Mouse (Mus musculus): ENCODE results near the gene Gm4559.
"Not testable (repeated sequence)": the region's sequence is repeated elsewhere in the genome, so short reads cannot be mapped to it uniquely, and the experiment has no call there.

Gene Gm4559

DNA sequence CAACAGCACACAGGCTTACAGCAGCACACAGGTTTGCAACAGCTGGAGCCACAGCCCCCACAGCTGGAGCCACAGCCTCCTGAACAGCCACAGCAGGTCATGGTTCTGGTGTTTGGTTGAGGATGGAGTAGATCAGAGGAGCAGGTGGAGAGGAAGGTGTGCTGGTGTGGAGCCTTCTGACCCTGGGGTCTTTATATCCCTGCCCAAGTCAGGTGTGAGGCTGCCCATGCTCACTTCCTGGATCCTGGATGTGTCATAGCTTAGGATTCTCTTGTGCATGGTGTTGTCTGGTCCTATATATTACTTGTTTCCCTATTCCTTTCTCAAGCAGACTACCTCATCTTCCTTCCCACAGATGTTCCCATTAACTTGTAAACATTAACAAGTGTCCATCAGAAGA is at the start of gene Gm4559:
TSS of gene Gm4559 (minus strand) at position 101 of the 400 bp plus-strand sequence.
- DNase-seq: not testable (repeated sequence)

DNA sequence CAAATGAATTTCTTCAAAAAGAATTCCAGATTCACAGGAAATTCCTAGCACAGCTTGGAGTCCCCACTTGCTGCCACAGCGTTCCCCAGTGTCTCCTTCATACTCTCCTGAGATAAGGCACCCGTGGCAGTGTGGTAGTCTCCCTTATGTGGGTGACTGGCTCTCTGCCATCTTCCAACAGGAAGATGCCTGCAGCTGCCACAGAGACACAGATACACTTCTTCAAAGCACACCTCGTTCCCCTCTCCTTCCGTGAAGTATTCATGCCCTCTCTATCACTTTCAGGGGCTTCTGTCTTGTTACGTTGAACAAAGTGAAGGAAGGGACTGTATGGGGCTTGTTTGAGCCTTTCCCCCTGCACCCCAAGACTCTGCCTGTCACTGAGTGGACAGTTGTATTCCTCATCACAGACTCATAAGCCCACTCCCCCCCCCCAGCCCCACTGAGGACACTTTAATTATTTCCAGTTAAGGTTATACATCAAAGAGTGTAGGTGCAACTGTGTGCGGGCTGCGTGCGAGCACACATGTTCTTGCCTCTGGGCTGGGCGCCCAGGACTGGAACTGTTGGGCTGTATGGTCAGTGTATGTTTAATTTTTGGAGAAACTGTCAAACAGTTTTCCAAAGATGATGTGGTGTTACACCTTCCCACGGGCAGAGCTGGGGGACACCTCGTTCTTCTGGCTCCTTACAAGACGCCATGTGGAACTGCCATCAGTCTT is 49.4 kb upstream of the Gm4559 start:
- DNase-seq: no peak

DNA sequence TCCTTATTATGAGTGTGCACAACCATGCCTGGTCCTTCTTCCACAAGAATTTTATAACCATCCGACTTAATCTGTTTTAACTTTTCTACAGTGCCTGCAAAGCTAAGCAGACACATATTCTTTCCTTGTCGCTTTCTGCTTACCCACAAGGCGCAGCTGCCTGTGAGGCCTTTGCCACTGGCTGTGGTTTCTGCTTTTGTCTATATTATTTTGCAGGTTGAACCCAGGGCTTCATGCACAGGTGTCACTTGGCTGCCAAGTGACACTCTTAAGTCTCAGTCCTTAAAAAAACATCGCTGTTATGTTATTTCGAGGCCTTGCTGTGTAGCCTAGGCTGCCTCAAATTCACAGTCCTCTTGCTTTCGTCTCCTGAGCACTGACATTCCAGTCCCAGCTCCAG is 48.5 kb upstream of the Gm4559 start:
- no peak for DNase-seq

DNA sequence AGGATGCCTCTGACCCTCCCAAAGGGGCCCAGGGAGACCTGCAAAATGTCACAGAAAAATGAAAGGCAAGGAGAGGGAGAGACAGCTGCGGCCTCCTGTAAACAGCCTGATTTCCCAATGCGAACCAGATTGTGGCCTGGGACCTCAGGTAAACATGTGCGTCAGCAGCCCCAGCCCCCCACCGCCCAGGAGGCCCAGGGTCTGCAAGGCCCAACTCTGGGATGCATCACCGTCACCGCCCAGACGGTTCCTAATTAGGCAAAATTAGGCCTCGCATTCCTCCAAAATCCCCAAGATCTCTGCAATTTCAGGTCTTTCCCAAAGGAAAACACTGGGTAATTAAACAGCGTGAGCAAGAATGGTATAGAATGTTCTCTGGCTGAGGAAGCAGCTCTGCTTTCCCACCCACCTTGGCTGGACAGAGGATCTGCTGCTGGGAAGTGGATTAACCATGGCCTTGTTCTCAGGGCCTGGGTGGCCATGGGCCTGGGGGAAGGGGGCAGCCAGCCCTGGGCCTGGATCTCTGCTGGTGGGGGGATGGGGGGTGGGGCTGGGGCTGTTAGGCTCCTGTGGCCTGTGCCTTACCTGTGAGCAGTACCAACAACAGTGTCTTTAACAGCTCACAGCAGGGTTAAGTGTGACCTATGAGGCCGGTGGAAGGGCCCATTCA is 47.6 kb upstream of the Gm4559 start:
- DNase-seq: not testable (repeated sequence)

DNA sequence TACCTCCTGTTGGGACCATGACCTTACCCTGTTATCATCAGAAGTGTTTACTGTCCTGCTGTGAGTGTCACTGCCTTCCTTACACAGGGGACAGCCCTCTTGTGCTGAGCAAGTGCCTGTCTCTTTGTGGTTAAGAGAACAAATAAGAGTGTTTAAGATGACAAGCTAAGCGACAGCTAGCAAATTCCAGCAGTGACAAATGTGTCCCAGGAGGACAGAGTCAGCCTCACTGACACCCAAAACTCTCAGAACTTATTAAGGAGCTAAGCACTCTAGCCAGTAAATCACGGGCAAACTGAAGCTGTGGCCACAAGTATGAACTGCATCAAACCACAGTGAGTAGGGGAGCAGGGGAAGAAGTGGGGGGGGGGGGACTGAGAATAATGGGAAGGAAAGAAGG is 46.7 kb upstream of the Gm4559 start:
- DNase-seq: no peak

DNA sequence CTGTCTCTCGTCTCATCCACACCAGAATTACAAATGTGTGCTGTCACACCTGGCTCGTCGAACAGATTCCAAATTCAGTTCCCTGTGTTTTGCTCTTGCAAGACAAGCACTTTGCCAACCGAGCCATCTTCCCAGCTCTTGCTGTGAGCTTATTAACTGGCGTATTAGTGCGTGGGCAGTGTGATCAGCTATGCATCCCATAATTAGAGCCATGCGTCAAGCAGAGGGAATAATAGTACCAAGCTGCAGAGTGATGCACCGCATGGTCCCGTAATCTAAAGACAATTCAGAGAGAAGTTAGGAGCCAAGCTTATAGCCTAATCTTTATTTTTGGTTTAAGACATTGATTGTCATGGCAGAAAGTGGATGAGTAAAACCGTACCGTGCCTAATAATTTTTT is 45.0 kb upstream of the Gm4559 start:
- DNase-seq: no peak

DNA sequence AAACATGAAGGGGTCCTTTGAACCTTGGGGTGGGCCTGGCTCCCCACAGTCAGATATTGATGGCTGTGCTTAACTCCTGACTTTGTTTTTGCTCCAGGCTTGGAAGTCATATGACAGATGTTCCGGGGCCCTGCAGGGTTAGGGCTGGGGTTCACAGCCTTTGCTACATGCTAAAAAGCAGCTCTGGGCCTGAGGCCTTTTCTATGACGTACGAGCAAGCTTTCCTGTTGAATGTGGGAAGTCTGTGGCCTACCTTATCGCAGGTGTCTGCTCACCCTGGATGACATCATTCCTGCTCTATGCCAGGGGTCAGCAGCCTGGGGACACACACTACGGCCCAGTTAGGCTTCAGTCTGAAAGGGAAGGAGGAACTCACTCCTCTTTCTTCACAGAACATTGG is 43.1 kb upstream of the Gm4559 start:
- no peak for DNase-seq

DNA sequence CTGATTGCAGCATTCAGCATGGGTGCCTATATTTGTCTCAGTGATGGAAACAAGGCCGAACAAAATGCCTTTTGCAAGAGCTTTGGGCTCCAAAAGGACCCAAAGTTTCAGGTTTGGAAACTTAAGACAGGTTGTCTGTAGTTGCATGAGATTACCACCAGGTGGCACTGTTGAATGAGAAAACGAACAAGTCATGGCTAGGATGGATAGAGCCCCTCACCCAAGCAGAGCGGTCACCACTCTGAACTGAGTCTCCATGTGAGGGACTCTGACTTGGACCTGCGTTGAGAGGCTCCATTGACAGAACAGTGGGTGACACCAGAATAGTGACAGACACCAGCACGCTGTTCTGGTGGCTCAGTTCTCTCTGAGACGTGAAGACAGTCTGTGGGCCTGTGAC is 42.4 kb upstream of the Gm4559 start:
- DNase-seq: peak in 1 of 2 experiments; percentile 44

DNA sequence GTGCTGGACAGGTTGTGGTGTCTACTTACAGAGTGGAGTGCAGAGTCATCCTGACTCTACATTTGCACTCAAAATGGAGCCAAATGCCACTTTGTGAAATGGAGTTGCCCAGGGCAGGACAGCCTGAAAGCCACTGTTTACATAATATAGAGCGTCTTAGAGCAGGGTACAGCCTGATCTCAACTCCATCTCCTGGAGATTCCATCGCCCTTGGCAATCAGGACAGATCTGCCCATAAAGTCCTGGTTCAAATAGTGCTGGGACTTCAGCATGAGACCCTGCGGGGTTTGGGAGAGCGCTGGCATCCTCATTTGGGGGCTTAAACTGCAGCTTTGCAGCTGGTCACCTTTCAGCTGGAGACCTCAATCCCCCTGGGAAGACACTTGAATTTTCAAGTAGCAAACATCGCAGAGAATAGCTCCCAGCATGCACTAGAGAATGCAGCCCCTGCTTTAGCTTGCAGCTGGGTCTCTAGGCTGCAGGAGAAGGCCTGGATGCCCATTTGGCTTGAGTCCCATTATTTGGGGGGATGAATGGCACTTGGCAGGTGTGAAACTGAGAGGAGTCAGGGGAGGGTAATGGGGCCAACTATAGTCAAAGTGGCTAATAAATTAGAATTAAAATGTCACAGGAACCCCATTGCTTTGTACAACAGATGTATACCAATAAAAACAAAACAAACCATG is 40.6 kb upstream of the Gm4559 start:
- no peak for DNase-seq

DNA sequence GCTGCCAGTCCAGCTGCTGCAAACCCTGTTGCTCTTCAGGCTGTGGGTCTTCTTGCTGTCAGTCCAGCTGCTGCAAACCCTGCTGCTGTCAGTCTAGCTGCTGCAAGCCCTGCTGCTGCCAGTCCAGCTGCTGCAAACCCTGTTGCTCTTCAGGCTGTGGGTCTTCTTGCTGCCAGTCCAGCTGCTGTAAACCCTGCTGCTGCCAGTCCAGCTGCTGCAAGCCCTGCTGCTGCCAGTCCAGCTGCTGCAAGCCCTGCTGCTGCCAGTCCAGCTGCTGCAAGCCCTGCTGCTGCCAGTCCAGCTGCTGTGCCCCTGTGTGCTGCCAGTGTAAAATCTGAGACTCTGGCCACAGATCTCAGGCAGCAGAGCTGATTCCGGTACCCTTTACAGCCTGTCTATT is 29.8 kb upstream of the Gm4559 start:
- not testable (repeated sequence) for DNase-seq

DNA sequence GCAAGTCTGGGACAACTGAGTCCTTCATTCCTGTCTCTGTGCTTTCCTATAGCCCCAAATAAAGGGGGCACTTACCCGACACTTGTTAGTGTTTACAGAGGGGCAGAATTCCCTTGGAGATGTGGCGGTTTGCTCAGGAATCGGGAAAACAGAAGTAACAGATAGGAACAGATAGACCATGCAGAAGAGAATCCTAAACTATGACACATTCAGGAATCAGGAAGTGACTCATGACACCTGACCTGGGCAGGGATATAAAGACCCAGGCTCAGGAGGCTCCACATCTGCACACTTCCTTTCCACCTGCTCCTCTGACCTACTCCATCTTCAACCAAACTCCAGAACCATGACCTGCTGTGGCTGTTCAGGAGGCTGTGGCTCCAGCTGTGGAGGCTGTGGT is 29.1 kb upstream of the Gm4559 start, which contains the start of gene Krtap5-4:
TSS of gene Krtap5-4 (plus strand) at position 301 of the 400 bp plus-strand sequence.
- no peak for DNase-seq

DNA sequence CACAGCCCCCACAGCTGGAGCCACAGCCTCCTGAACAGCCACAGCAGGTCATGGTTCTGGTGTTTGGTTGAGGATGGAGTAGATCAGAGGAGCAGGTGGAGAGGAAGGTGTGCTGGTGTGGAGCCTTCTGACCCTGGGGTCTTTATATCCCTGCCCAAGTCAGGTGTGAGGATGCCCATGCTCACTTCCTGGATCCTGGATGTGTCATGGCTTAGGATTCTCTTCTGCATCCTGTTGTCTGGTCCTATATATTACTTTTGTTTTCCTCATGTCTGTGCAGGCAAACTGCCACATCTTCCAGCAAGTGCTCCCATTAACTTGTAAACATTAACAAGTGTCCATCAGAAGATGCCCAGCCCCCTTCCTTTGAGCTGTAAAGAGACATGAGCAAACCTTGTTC is 22.9 kb upstream of the Gm4559 start, which contains the start of gene Krtap5-1:
TSS of gene Krtap5-1 (minus strand) at position 101 of the 400 bp plus-strand sequence.
- not testable (repeated sequence) for DNase-seq

DNA sequence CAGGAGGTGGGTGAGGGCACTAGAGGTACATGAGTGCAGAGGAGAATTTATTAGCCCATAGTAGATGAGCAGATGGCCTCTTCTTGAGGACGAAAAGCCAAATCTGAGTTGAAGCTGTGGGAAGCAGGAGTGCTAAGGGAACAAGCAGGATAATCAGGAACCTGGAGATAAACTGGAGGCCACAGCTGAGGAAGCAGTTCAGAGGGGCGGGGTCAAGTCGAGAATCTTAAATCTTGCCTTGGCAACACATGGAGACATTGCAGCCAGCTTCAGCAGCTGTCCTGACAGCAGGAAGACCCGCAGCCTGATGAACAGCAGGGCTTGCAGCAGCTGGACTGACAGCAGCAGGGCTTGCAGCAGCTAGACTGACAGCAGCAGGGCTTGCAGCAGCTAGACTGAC is 21.9 kb upstream of the Gm4559 start:
- DNase-seq: peak in 1 of 2 experiments; percentile 29

DNA sequence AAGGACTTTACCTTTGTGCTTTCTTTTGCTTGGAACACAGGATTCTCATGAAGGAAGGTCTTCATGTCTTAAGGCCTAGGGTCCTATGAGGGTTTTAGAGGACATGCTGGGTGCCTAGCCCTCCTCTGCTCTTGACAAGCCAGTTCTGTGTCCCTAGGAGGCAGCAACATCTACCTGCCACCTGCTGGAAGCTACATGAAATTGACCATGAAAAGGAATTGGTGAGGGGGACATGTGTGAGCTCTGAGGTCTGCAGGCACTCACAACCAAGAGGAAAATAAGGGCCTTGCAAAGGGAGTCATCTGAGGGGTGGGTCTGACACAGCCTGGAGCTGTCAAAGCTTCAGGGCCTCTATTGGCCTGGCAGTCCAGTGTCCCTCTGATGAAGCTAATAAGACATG is 21.3 kb upstream of the Gm4559 start:
- no peak for DNase-seq

DNA sequence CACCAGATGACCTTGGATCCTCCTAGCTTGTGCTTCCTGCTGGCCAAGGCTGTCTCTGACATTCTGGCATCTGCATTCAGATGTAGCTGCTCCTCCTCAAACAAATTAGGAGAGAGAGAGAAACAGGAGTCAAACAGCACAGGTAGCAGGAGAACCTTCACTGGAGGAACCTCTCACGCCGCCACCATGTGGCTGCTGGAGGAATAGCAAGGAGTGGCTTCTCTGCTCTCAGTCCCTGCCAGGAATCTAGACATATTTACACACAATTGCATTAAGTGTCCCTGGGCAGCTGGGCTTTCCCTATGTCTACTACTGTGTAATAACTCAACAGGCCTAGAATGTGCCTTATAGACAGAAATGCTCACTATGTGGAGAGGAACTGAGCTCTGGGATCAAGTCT is 19.7 kb upstream of the Gm4559 start:
- DNase-seq: peak; percentile 46 to 50

DNA sequence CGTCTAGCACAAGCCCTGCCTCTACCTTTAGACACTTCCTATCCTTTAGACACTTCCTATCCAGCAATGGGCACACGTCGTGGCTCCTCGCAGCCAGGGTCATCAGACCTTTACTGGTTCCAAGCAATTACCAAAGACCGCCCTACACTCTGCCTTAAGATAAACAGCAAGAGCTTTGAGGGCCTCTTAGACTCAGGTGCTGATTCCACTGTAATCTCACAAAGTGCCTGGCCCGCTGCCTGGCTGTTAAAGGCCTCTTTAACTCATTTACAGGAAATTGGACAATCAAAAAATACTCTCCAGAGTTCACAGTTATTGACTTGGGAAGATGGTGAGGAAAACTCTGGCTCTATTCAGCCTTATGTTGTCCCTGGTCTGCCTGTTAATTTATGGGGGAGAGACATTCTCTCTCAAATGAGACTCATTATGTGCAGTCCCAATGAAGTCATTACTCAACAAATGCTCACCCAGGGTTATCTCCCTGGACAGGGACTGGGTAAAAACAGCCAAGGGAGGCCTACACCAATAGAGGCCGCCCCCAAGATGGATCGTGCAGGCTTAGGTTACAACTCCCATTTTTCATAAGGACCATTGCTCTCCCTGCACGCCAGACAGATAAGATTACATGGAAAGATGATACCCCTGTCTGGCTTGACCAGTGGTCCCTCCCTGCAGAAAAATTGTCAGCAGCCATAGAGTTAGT is 11.9 kb upstream of the Gm4559 start:
- peak; percentile 46 to 73 for DNase-seq

DNA sequence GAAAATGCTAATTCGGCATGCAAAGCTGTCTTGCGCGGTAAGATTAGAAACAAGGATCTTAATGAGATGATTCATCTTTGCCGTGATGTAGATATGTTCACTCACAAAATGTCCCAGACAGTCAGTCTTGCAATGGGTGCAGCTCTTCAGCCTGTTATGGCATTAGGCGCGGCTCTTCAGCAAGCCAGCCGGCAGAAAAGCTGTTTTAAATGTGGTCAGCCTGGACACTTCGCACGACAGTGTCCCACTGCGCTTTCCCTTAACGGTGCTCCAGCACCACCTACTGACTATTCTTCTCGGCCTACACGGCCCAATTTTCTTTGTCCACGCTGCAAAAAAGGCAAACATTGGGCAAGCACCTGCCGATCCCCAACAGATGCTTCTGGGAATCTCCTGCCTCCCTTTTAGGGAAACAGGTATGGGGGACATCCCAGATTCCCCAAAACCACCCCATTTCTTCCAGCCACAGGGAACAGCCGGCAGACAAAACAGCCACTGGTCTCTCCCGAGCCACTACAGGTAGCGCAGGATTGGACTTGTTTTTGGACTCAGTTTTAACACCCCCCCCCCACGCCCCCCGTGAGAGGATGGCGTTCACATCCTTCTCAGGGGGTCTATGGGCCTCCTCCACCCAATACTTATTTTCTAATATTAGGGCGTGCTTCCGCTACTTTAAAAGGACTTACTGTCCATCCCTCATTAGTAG is 11.1 kb upstream of the Gm4559 start:
- DNase-seq: peak; percentile 44 to 51

DNA sequence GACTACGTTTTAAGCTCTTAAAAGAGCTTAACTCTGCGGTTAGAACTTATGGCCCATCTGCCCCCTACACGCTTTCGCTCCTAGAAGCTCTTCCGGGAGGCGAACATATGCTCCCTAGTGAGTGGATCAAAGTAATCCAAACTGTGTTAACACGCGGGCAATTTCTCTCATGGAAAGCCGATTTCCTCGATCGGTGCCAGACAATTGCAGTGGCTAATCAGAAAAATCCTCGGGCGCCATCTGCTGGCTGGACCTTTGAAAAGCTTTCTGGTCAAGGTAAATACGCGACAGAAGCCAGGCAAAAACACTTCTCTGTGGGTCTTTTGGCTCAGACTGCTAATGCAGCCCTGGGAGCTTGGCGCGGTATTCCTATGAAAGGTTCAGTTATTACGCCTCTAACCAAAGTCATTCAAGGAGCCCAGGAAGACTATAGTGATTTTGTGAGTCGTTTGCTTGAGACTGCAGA is 10.5 kb upstream of the Gm4559 start:
- DNase-seq: peak; percentile 89 to 93

DNA sequence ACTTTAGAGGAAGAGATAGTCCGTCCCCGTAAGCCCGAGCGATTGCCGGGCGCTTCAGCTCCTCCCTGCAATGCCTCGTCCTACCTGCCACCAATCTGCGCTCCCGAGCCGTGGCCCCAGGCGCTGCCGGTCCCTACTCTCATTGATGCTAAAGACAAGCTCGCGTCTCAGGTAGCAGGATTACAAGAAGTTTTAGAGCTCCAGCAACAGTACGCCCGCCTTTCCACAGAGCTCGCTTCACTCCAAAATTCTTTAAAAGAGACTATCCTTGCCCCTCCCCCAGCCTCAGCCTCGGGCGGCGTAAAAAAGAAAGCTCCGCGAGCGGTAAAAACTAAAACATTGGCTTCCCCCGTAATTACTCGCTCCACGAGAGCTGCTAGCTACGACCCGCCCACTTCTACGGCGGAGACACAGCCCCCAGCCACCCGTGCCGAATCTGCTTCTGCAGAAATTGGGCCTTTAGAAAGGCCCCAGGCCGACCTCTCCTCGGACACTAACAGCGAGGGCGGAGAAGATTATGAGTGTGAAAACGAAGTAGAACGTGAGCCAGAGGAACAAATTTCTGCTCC is 9.9 kb upstream of the Gm4559 start:
- DNase-seq: peak; percentile 75 to 76

DNA sequence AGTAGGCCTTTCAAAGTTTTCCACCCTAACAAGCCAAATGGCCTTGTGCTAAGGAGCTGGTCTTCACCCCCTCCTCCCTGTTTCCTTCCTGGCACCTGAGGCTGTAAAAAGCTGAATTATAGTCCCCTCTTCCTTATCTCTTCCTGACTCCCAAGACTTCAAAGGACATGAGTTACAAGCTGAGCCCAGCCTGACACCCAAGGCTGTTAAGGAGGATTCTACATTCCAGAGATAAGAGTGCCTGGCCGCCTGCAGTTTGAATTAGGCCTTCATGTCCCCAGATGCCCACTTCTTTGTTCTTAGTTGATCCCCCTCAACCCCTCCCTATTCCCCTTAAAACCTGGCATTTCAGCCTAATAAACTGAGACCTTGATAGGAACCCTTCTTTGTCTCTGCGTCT is 8.7 kb upstream of the Gm4559 start:
- not testable (repeated sequence) for DNase-seq

DNA sequence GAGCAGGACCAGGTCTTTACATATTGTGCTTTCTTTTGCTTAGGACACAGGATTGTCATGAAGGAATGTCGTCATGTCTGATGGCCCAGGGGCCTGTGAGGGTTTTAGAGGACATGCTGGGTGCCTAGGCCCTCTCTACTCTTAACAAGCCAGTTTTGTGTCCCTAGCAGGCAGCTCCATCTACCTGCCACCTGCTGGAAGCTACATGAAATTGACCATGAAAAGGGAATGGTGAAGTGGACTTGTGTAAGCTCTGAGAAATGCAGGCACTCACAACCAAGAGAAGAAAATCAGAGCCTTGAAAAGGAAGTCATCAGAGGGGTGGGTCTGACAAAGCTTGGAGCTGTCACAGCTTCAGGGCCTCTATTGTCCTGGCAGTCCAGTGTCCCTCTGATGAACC is 5.1 kb upstream of the Gm4559 start:
- DNase-seq: not testable (repeated sequence)

DNA sequence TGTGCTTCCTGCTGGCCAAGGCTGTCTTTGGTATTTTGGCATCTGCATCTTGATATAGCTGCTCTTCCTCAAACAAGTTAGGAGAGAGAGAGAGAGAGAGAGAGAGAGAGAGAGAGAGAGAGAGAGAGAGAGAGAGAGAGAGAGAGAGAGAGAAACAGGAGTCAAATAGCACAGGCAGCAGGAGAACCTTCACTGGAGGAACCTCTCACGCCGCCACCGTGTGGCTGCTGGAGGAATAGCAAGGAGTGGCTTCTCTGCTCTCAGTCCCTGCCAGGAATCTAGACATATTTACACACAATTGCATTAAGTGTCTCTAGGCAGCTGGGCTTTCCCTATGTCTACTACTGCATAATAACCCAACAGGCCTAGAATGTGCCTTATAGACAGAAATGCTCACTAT is 4.0 kb upstream of the Gm4559 start:
- DNase-seq: peak; percentile 76 to 77

All from lung, postnatal 4 days (tissue).